Mouse (Mus musculus) limb, embryonic 10.5 days (tissue): ENCODE measurements around the gene Cyp17a1. TPM values are rescaled to one million over a fixed set of nuclear protein-coding genes. Genes with fewer than 3 reads are reported as not detected.
A peak's percentile ranks its signal among the peaks of the same experiment; 100 is the strongest.

ENCODE experiments used
- DNase-seq: peaks from one replicate; pipeline ENCODE4 v3.0.0-alpha.2; 2017; ENCODE audit warnings: low spot score
- H3K27ac ChIP-seq: fragments of 300-500 bp; sonication (generic); 2 replicates; pipeline ENCODE4 v1.5.1; 2016; ENCODE audit warnings: mild to moderate bottlenecking
- H3K27me3 ChIP-seq: fragments of 300-500 bp; sonication (generic); 2 replicates; pipeline ENCODE4 v1.6.1; 2016; ENCODE audit warnings: low read depth, mild to moderate bottlenecking; ENCODE audit not compliant: poor library complexity, severe bottlenecking
- H3K36me3 ChIP-seq: fragments of 300-500 bp; sonication (generic); 2 replicates; pipeline ENCODE4 v1.6.1; 2016; ENCODE audit warnings: mild to moderate bottlenecking, moderate library complexity
- H3K4me1 ChIP-seq: fragments of 300-500 bp; sonication (generic); 2 replicates; pipeline ENCODE4 v1.6.1; 2016
- H3K4me3 ChIP-seq: fragments of 300-500 bp; sonication (generic); 2 replicates; pipeline ENCODE4 v1.5.1; 2016; ENCODE audit warnings: mild to moderate bottlenecking, moderate library complexity
- H3K9me3 ChIP-seq: fragments of 300-500 bp; sonication (generic); replicated peaks from 2 replicates; pipeline ENCODE4 v1.6.1; 2016; ENCODE audit warnings: mild to moderate bottlenecking
- WGBS: fragments of 180-500 bp; shearing (Covaris S2); methylation state at CpG from one replicate; pipeline ENCODE4 v1.1.7; 2016; 5-methylcytosine and 5-hydroxymethylcytosine counted together
- polyA plus RNA-seq: library from polyadenylated mRNA; unstranded; fragments of >200 nt; fragmentation: Nextera tagmentation; extraction: Ambion mirVana; gene quantifications from 2 replicates; pipeline ENCODE4 v1.2.1, GENCODE M21; 2016

Cyp17a1 gene
- polyA plus RNA-seq, 1 experiment from 2014 or later, result not detected

DNA sequence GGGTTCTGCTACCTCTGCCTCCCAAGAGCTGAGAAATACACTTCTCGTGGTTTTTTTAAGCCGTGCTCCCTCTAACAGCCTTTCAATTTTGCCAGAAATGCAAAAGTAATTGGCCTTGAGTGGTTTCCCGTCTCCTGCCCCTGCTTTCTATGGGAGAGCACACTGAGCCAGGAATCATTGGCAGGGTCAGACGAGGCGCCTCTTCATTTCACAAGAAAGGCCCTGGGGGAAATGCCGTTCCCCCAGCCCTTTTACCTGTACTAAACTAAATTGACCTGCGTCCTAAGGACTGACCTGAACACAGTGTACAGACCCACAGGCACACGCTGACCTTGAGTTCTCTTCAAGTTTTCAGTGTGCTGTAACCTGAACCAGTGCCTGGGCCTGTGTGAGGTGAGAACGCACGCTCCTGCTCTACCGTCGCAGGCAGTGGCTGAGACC, 26.9 kb downstream of the Cyp17a1 start:
- H3K27ac ChIP-seq, result no peak overlapping the region
- H3K9me3 ChIP-seq, result no peaks in the 10 kb centered on the region
- no peak for DNase-seq
- H3K36me3 ChIP-seq, result peaks cover 53% of the 10 kb centered on the region
- 83% methylated on average over 12 of the region's 12 CpGs for WGBS
- peaks cover 50% of the 10 kb centered on the region for H3K4me1 ChIP-seq
- no peak overlapping the region for H3K4me3 ChIP-seq
- no peaks in the 10 kb centered on the region for H3K27me3 ChIP-seq

DNA sequence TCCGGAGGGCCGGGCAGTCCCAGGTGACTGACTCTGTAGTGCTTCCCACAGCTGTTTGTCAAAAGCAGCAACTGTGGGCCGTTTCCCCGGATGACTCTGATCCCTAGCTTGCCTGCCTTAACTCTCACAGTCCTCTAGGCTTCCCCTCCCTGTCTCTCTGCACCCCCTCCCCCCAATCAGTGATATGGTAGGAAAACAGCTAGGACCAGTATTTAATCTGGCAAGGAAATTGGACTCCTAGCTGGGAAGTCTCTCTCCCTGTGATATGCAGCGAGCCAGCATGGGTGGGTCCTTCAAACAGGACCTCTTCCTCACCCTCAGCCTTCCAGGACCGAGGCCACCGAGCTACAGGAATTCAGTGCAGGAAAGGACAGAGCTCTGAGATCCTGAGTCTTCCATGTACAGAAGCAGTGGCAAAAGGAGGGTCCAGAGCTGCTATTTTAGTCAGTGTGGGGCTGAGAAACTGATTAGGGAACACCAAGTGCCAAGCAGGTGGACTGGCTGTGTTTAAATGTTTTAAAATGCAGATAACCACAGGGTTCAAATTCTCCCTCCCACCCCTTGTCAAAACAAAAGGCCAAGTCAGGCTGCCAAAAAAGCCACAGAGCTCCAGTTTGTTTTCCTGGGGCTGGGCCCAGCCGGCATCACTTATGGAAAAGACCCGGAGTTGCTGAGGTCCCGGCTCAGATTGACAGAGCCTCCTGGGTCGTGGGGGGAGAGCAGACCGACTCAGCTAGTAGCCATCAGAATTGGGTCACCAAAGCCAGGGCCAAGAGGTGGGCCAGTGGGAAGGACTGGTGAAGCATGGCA, 28.0 kb downstream of the Cyp17a1 start:
- 0 out of 2 replicates have a peak overlapping the region, but pooled peaks have one; percentile 37 for H3K27ac ChIP-seq
- DNase-seq, result no peak
- no peaks in the 10 kb centered on the region for H3K9me3 ChIP-seq
- no peak overlapping the region for H3K4me3 ChIP-seq
- H3K27me3 ChIP-seq, result no peaks in the 10 kb centered on the region
- 65% methylated on average over 12 of the region's 12 CpGs for WGBS
- peaks cover 60% of the 10 kb centered on the region for H3K4me1 ChIP-seq
- peaks cover 57% of the 10 kb centered on the region for H3K36me3 ChIP-seq

DNA sequence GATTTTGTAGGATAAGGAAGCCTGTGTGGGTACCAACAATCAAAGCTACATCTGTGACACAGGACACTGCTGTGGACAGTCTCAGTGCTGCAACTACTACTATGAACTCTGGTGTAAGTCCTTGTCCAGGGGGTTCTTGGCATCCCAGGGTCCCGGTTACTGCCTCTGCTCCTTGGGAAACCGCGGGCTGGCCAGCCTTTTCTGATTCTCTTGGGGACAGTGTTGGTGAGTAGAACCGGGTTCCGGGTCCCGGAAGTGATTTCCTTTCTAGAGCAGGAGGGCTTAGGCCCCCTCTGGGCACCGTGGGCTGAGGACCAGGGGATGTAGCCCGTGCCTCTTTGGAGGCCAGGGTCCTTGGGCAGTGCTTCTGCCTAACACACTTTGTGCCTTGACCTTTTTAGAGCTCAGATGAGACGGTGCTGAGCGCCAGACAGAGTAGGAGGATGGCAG, 28.6 kb downstream of the Cyp17a1 start:
- H3K4me1 ChIP-seq, result peaks cover 67% of the 10 kb centered on the region
- no peak for DNase-seq
- no peaks in the 10 kb centered on the region for H3K9me3 ChIP-seq
- H3K27me3 ChIP-seq, result no peaks in the 10 kb centered on the region
- peaks cover 53% of the 10 kb centered on the region for H3K36me3 ChIP-seq
- H3K4me3 ChIP-seq, result no peak overlapping the region
- H3K27ac ChIP-seq, result 0 out of 2 replicates have a peak overlapping the region, but pooled peaks have one; percentile 37
- 87% methylated on average over 10 of the region's 10 CpGs for WGBS

DNA sequence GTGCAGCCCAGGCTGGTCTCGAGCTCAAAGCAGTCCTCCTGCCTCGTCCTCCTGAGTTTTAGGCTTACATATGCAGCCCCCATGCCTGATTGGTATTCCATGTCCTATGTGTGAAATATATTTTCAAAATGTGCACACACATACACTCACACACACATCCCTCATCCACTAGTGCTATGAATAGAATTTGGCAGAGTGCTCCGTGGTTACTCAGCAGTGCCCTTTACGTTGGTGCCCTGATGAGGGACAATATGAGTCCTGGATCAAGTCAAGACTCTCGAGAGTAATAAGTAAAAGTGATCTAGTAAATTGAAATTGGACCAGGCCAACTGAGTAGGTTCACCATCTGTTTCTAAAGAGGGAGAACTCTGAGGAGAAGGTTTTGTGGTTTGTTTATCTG, 29.7 kb downstream of the Cyp17a1 start:
- Histone ChIP-seq H3K36me3 (peaks cover 47% of the 10 kb centered on the region), H3K27me3 (no peaks in the 10 kb centered on the region), H3K9me3 (no peaks in the 10 kb centered on the region), H3K4me1 (peaks cover 77% of the 10 kb centered on the region), H3K27ac (no peak overlapping the region), H3K4me3 (no peak overlapping the region)
- DNase-seq, result no peak
- WGBS, result 88% methylated on average over 5 of the region's 5 CpGs

DNA sequence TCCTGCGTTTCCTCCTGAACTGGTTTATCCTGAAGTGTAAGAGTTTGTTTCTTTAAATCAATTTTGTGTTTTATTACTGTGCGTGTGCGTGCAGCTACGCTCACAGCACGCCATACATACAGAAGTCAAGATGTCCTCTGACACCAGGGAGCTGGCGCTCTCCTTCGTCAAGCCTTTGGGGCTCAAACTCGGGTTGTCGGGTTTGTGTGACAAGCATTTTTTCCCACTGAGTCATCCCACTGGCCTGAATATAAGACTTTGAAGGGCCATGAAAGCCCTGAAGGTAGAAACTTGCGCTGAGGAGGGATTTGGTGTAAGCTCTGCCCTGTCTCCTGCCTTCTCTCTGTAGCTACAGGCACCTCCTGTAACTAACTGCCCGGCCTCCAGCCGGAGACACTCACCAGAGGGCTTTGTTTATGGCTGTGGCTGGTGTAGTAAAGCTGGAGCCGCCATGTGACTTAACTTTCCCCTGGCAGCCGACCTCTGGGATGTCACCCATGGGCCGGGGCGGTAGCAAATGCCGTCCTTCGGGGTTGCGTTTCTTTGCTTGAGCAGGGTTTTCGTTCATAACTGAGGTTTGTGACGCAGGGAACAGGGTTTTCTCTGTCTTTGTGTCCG, 30.7 kb downstream of the Cyp17a1 start:
- Histone ChIP-seq H3K36me3 (peaks cover 46% of the 10 kb centered on the region), H3K9me3 (no peaks in the 10 kb centered on the region), H3K27me3 (no peaks in the 10 kb centered on the region), H3K4me1 (peaks cover 82% of the 10 kb centered on the region), H3K27ac (peak overlapping the region; percentile 75), H3K4me3 (no peak overlapping the region)
- 76% methylated on average over 22 of the region's 22 CpGs for WGBS
- no peak for DNase-seq

DNA sequence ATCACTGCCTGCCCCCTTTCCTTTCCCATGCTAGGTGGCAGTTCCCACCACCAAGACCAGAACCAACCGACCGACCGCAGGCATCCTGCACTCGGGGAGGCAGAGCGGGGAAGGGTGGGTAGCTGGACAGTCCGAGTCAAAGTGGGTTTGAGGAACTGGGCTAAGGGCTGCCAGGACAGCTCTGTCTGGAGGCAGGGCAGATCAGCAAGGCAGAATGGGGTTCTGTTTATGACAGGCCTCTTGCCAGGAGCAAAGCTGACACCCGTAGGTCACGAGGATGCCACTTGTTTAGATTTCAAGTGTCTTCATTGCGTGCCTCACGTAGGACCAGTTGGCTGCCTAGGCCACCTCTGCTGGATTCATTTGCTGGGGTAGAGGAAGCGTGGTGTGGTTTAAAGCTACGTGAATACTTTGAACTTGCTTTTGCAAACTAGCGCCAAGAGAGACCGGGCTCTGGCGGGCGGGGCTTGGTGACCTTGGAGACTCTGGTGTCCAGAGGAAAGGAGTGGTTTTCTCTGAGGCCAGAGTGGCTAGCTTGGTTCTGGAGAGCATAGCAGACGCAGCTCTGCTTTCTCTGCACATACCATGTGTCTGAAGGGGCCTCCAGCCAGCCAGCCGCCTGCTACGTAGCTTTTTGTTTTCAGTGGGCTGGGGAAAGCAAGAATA, 31.4 kb downstream of the Cyp17a1 start:
- peak overlapping the region; percentile 75 for H3K27ac ChIP-seq
- H3K4me3 ChIP-seq, result no peak overlapping the region
- H3K27me3 ChIP-seq, result no peaks in the 10 kb centered on the region
- peaks cover 85% of the 10 kb centered on the region for H3K4me1 ChIP-seq
- 62% methylated on average over 19 of the region's 19 CpGs for WGBS
- DNase-seq, result no peak
- peaks cover 43% of the 10 kb centered on the region for H3K36me3 ChIP-seq
- no peaks in the 10 kb centered on the region for H3K9me3 ChIP-seq

DNA sequence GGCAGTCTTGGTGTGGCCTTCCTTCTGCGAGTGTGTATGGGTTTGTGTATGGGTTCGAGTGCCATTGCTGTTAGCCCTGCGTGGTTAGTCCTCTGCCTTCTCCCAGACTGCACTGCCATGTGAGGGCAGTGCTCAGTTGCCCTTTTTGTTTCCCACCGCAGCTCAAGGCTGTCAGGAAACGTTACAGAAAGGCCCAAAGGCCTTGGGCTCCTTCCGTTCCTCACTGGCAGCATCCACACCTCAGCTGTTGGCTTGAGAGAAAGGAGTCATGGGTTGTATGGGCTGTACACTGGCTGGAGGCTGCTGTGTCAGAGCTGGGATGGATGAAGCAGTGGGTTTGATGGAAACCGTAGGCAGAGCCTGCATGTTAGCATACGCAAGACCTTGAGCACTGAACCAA, 32.2 kb downstream of the Cyp17a1 start:
- Histone ChIP-seq H3K27me3 (no peaks in the 10 kb centered on the region), H3K36me3 (peaks cover 36% of the 10 kb centered on the region), H3K4me3 (no peak overlapping the region), H3K27ac (peak overlapping the region; percentile 75), H3K4me1 (peaks cover 86% of the 10 kb centered on the region), H3K9me3 (no peaks in the 10 kb centered on the region)
- WGBS, result 93% methylated on average over 8 of the region's 8 CpGs
- DNase-seq, result no peak

DNA sequence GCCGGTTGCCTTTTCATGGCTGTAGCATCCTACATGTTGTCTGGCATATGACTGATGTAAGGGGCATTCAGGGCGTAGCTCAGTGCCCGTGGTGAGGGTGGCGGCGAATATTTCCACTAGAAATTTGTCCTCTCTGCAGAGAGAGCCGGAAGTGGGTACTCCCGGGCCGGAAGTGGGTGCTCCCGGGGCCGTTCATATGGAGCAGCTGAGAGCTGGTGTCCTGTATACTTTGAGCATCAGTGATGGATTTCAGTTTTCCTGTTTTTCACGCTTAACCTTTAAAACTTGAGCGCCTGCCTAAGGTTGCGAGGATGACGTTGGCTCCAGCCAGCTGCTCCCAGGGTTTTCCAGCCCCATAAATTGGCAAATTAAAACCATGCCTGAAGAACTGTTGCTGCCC, 33.5 kb downstream of the Cyp17a1 start:
- Histone ChIP-seq H3K27ac (peak overlapping the region; percentile 56; the same call in 1 of the 2 replicates), H3K4me1 (peaks cover 85% of the 10 kb centered on the region), H3K36me3 (peaks cover 25% of the 10 kb centered on the region), H3K9me3 (no peaks in the 10 kb centered on the region), H3K27me3 (no peaks in the 10 kb centered on the region), H3K4me3 (no peak overlapping the region)
- DNase-seq, result no peak
- 65% methylated on average over 14 of the region's 14 CpGs for WGBS

DNA sequence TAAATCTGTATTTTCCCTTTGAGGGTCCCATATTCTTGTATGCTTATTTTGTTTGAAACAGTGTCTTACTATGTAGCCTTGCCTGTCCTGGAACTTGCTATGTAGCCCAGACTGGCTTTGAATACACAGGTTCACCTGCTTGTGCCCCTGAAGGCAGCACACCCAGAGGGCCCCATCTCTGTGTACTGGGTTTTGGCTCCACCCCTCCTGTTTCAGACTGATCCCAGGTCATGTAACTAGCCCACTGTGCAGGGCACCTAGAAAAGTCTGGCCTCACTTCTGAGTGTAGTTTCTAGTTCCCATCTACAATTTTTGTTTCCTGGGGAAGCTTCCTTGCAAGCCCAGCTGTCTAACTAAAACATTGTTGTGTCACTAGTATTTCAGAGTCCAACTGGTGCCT, 33.9 kb downstream of the Cyp17a1 start:
- H3K4me1 ChIP-seq, result peaks cover 82% of the 10 kb centered on the region
- H3K9me3 ChIP-seq, result no peaks in the 10 kb centered on the region
- peak overlapping the region; percentile 56; the same call in 1 of the 2 replicates for H3K27ac ChIP-seq
- no peak overlapping the region for H3K4me3 ChIP-seq
- H3K36me3 ChIP-seq, result peaks cover 24% of the 10 kb centered on the region
- no peaks in the 10 kb centered on the region for H3K27me3 ChIP-seq
- DNase-seq, result no peak

DNA sequence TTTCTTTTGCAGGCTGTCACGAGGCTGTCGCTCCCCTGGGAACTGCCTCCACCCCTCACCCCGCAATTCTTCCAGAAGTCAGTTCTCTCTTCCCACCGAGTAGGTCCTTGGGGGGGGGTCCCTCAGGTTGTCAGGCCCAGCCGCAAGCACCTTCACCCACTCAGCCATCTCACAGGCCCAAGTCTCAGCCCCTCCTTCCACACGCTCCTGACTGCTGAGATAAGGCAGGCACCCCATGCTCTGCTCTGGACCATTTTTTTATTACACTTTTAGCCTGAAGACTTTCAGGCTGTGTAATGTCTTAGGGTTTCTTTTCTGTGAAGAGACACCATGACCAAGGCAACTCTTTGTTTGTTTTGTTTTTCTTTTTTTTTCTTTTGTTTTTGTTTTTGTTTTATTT, 35.4 kb downstream of the Cyp17a1 start:
- Histone ChIP-seq H3K27me3 (no peaks in the 10 kb centered on the region), H3K4me3 (no peak overlapping the region), H3K27ac (0 out of 2 replicates have a peak overlapping the region, but pooled peaks have one; percentile 26), H3K36me3 (peaks cover 27% of the 10 kb centered on the region), H3K4me1 (peaks cover 75% of the 10 kb centered on the region), H3K9me3 (no peaks in the 10 kb centered on the region)
- no peak for DNase-seq
- WGBS, result 60% methylated on average over 6 of the region's 6 CpGs

DNA sequence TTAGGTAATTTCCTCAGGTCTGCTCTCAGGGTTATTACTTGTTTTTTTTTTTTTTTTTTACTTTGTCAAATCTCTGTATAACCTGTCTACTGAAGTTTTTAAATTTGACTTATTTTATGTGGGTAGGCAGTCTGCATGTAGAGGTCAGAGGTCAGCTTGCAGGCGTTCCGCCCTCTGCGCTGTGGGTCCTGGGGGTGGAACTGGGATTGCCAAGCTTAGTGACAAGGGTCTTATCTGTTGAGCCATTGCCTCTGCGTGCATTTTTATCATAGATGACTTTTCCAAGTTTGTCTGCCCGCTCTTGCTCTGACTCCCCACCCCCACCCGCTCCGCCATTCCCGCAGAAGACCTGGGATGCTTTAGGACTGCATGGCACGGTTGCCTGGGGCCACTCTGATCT, 37.2 kb downstream of the Cyp17a1 start:
- no peak for DNase-seq
- Histone ChIP-seq H3K27ac (0 out of 2 replicates have a peak overlapping the region, but pooled peaks have one; percentile 5), H3K36me3 (peaks cover 39% of the 10 kb centered on the region), H3K4me1 (peaks cover 67% of the 10 kb centered on the region), H3K27me3 (no peaks in the 10 kb centered on the region), H3K4me3 (no peak overlapping the region), H3K9me3 (no peaks in the 10 kb centered on the region)
- WGBS, result 68% methylated on average over 9 of the region's 9 CpGs

DNA sequence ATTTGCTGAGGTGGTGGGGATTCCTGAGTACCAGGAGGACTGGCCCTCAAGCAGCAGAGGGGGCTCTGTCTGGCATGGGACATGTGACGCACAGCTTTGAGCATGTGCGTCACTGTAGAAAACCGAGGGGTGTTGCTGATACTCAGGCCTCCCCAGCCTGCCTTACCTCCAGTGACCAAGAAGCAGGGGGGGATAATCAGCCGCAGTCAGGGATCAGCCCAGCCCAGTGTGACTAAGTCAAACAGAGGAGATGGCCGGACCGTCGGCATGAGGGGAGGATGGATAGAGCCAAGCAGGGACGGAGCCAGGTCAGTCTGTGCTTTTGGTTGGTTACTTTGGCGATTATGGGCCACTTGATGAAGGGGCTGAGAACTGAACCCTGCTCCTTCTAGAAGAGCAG, 41.3 kb downstream of the Cyp17a1 start:
- Histone ChIP-seq H3K36me3 (peaks cover 40% of the 10 kb centered on the region), H3K4me1 (peaks cover 41% of the 10 kb centered on the region), H3K27ac (no peak overlapping the region), H3K27me3 (no peaks in the 10 kb centered on the region), H3K4me3 (no peak overlapping the region), H3K9me3 (no peaks in the 10 kb centered on the region)
- 85% methylated on average over 9 of the region's 9 CpGs for WGBS
- no peak for DNase-seq

DNA sequence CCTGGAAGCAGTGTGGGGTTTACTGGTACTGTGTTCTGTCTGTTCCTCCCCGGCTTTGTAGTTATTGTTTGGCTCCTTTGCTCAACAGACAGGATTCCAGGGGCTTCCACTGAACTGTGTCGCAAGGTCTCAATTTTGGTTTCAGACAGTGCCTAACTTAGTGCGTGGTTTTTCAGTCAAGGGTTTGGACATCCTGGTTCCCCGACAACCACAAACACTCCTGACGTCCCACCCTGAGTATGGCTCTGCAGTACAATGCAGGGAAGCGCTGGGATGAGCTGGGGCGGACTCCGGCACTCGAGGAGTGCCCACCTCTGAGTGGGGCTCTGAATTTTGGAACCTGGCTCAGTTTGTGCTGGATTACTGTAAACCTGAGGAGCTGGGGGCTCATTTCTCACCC, 43.2 kb downstream of the Cyp17a1 start:
- Histone ChIP-seq H3K27ac (0 out of 2 replicates have a peak overlapping the region, but pooled peaks have one; percentile 25), H3K9me3 (no peaks in the 10 kb centered on the region), H3K27me3 (no peaks in the 10 kb centered on the region), H3K4me3 (no peak overlapping the region), H3K36me3 (peaks cover 50% of the 10 kb centered on the region), H3K4me1 (peaks cover 33% of the 10 kb centered on the region)
- 87% methylated on average over 9 of the region's 9 CpGs for WGBS
- no peak for DNase-seq
